Mouse (Mus musculus) ES-Bruce4 (cell line): ENCODE results near the gene Tnni3k. TPM values are rescaled to one million over a fixed set of nuclear protein-coding genes. Genes with fewer than 3 reads are reported as not detected.
A peak's percentile ranks its signal among the peaks of the same experiment; 100 is the strongest.

Experiments used
- H3K27ac ChIP-seq: 2 replicates; pipeline ENCODE4 v1.5.1; 2012; ENCODE audit warnings: low read length, inconsistent platforms; ENCODE audit not compliant: insufficient read depth
- H3K27me3 ChIP-seq: 2 replicates; pipeline ENCODE4 v1.6.1; 2012; ENCODE audit warnings: mild to moderate bottlenecking, low read length, inconsistent platforms; ENCODE audit not compliant: control insufficient read depth, poor library complexity, insufficient read depth, severe bottlenecking
- H3K36me3 ChIP-seq: 2 replicates; pipeline ENCODE4 v1.6.1; 2012; ENCODE audit warnings: inconsistent platforms, mild to moderate bottlenecking, low read length, moderate library complexity; ENCODE audit not compliant: control insufficient read depth, poor library complexity, insufficient read depth, severe bottlenecking
- H3K4me1 ChIP-seq: one replicate; pipeline ENCODE4 v1.8.1; 2011; ENCODE audit warnings: low read length; ENCODE audit not compliant: control insufficient read depth, insufficient read depth
- H3K4me3 ChIP-seq: 2 replicates; pipeline ENCODE4 v1.5.1; 2011; ENCODE audit warnings: low read depth, mild to moderate bottlenecking, low read length
- H3K9ac ChIP-seq: 2 replicates; pipeline ENCODE4 v1.6.1; 2012; ENCODE audit warnings: low read depth, mild to moderate bottlenecking, inconsistent platforms; ENCODE audit not compliant: poor library complexity, severe bottlenecking
- H3K9me3 ChIP-seq: replicated peaks from 2 replicates; pipeline ENCODE4 v1.6.1; 2012; ENCODE audit warnings: mild to moderate bottlenecking, low read length, inconsistent platforms; ENCODE audit not compliant: control insufficient read depth, poor library complexity, insufficient read depth, severe bottlenecking
- CTCF ChIP-seq: IDR thresholded peaks from one replicate; pipeline ENCODE4 v1.8.1; 2011; ENCODE audit warnings: low read depth, low read length
- EP300 ChIP-seq: IDR thresholded peaks from 2 replicates; pipeline ENCODE4 v1.6.1; 2011; ENCODE audit warnings: low read depth, low read length; ENCODE audit not compliant: insufficient read depth
- POLR2A ChIP-seq: IDR thresholded peaks from one replicate; pipeline ENCODE4 v1.8.1; 2011; ENCODE audit warnings: low read length; ENCODE audit not compliant: insufficient read depth
- polyA plus RNA-seq: library from polyadenylated mRNA; stranded (reverse); fragments of >200 nt; gene quantifications from 2 replicates; pipeline ENCODE4 v1.2.4, GENCODE M21; 2011; ENCODE audit warnings: low read depth; ENCODE audit not compliant: missing spikeins, insufficient read depth, insufficient read length

Tnni3k gene
- polyA plus RNA-seq, 1 experiment: not detected

- Histone ChIP-seq H3K27me3 (no peaks in the 10 kb centered on the region; the same call in 1 of the 2 replicates), H3K9ac (no peak overlapping the region), H3K36me3 (no peaks in the 10 kb centered on the region), H3K9me3 (no peaks in the 10 kb centered on the region), H3K4me3 (no peak overlapping the region), H3K27ac (no peak overlapping the region), H3K4me1 (no peaks in the 10 kb centered on the region)
- TF ChIP-seq EP300: no peak
- no peak for TF ChIP-seq POLR2A
- no peak for TF ChIP-seq CTCF
Measured at GRCm38 (mm10) chr3:154945688-154946161, 109.5 kb downstream of the Tnni3k start.

GRCm38 (mm10) chr3:154927757-154928156, 127.5 kb downstream of the Tnni3k start:
- TF ChIP-seq POLR2A: no peak
- TF ChIP-seq EP300: no peak
- no peak for TF ChIP-seq CTCF
- Histone ChIP-seq H3K4me3 (no peak overlapping the region), H3K9ac (no peak overlapping the region), H3K4me1 (no peaks in the 10 kb centered on the region), H3K9me3 (no peaks in the 10 kb centered on the region), H3K36me3 (no peaks in the 10 kb centered on the region), H3K27ac (no peak overlapping the region), H3K27me3 (no peaks in the 10 kb centered on the region)

DNA sequence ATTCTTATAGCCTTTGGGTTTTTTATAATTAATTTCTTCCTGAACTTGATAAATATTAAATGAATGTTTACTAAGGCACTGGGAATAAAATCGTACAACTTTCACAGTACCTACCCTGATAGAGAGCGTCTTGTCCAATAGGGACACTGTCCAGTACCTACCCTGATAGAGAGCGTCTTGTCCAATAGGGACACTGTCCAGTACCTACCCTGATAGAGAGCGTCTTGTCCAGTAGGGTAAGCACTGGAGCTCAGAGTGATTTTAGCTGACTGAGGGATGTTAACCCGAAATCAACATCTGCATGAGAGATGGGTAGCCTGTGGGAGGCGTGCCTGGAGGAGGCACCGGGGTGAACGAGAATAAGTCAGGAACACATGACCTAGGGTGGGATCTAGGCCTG, 130.3 kb downstream of the Tnni3k start:
- Histone ChIP-seq H3K9ac (no peak overlapping the region), H3K4me1 (no peaks in the 10 kb centered on the region), H3K27me3 (no peaks in the 10 kb centered on the region), H3K9me3 (no peaks in the 10 kb centered on the region), H3K27ac (no peak overlapping the region), H3K4me3 (no peak overlapping the region), H3K36me3 (no peaks in the 10 kb centered on the region)
- TF ChIP-seq POLR2A (no peak), EP300 (no peak), CTCF (no peak)

DNA sequence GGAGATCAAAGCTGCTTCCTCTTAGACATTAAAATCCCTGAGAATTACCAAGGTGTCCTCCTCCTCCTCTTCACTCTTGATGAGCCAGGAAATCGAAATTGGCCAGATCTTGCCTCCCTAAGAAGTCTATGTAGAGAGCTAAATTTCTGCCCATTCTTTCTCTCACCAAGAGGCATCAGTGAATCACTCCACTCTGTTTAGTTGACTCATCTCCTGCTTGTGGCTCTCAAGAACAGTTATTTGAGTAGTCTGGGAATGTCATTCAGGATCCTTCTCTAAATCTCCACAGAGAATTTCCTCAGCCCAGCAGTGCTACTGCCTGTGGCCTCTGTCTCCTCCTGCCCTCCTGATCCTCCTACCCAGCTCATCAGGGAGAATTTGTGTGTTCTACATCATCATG, 139.6 kb downstream of the Tnni3k start:
- H3K27me3 ChIP-seq: no peaks in the 10 kb centered on the region
- TF ChIP-seq EP300 (no peak), CTCF (no peak), POLR2A (no peak)
- H3K36me3 ChIP-seq: no peaks in the 10 kb centered on the region
- no peaks in the 10 kb centered on the region for H3K9me3 ChIP-seq
- no peak overlapping the region for H3K9ac ChIP-seq
- H3K4me1 ChIP-seq: no peaks in the 10 kb centered on the region
- no peak overlapping the region for H3K27ac ChIP-seq
- no peak overlapping the region for H3K4me3 ChIP-seq

- Histone ChIP-seq H3K27me3 (no peaks in the 10 kb centered on the region), H3K9ac (no peak overlapping the region), H3K4me1 (no peaks in the 10 kb centered on the region), H3K27ac (no peak overlapping the region), H3K9me3 (no peaks in the 10 kb centered on the region), H3K4me3 (no peak overlapping the region), H3K36me3 (no peaks in the 10 kb centered on the region)
- no peak for TF ChIP-seq POLR2A
- no peak for TF ChIP-seq CTCF
- TF ChIP-seq EP300: no peak
Measured at GRCm38 (mm10) chr3:154913641-154914040, 141.6 kb downstream of the Tnni3k start.

DNA sequence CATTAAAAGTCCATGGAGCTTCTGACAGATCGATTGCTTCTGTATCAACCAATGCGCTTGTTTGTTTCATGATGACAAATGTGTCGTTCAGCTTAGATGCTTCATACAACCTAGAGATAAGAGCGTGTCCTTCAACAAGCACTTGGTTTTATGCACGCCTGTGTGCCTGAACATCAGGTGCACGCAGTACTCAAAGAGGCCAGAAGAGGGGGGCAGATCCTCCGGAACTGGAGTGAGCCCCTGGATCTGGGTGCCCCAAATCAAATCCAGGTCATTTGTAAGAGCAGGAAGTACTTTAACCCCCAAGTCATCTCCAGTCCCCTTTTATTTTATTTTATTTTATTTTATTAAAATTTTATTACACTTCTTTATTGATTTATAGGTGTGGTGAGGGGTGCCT, 158.5 kb downstream of the Tnni3k start:
- Histone ChIP-seq H3K4me3 (no peak overlapping the region), H3K27me3 (no peaks in the 10 kb centered on the region), H3K4me1 (no peaks in the 10 kb centered on the region), H3K9ac (no peak overlapping the region), H3K27ac (no peak overlapping the region), H3K9me3 (no peaks in the 10 kb centered on the region), H3K36me3 (no peaks in the 10 kb centered on the region)
- TF ChIP-seq CTCF (peak; percentile 47), EP300 (no peak), POLR2A (no peak)

- Histone ChIP-seq H3K4me1 (no peaks in the 10 kb centered on the region), H3K9me3 (no peaks in the 10 kb centered on the region), H3K4me3 (no peak overlapping the region), H3K27me3 (no peaks in the 10 kb centered on the region), H3K27ac (no peak overlapping the region), H3K36me3 (no peaks in the 10 kb centered on the region), H3K9ac (no peak overlapping the region)
- TF ChIP-seq POLR2A (no peak), CTCF (no peak), EP300 (no peak)
Measured at GRCm38 (mm10) chr3:154893225-154893624, 162.0 kb downstream of the Tnni3k start.
